Mouse (Mus musculus) adrenal gland, postnatal 10 days (tissue): ENCODE data around the gene Syvn1. TPM values are rescaled to one million over a fixed set of nuclear protein-coding genes. Genes with fewer than 3 reads are reported as not detected.

Source experiments
- DNase-seq: peaks from one replicate; pipeline ENCODE4 v3.0.0; 2021; ENCODE audit warnings: mixed read lengths
- microRNA-seq: library from miRNA; unstranded; fragments of <30 nt; microRNA quantifications from one replicate; pipeline ENCODE4 v1.2.0, GENCODE M21; 2021
- total RNA-seq, 2 experiments: library from RNA; stranded (reverse); gene quantifications; 2 replicates each; pipeline ENCODE4 v1.2.3; 2021

The Syvn1 gene
- total RNA-seq, 2 experiments from 2014 or later = 40.5 to 43.7 TPM

DNA sequence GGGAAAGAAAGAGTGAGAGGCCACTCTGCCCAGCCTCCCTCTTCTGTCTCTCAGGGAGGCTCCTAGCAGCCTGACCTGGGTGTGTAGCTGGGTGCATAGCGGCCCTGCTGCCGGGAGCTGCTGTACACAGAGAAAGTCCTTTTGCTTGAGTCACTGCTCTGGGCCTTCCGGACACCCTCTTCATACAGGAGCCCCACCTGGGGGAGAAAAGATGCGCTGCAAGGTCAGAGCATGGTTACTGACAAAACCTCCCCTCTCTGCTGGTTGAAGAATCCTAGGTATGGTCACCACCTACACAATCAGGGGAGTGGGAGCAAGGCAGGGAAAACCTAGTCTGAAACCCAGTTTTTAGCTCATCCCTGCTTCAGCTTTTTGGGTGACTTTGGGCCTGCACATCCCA lies 22.6 kb downstream of the Syvn1 start:
- no peak for DNase-seq

DNA sequence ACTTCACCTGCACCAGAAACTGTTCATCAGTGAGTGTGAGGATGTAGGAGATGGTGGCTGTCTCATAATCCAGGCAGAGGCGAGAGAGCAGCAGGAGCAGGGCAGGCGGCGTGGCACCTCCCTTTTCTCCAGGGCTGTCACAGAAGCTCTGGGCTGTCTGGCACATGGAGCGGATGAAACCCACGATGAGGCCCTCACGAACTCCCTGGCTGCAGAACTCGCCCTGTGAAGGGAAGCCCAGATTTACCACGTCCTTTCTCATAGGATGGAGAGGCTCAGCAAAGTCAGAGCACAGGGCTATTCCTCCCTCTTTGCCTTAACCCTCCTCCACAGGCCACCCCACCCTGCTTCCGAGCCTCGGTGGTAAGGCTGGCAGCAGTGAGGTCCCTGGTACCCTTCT lies 23.5 kb downstream of the Syvn1 start:
- DNase-seq = no peak

DNA sequence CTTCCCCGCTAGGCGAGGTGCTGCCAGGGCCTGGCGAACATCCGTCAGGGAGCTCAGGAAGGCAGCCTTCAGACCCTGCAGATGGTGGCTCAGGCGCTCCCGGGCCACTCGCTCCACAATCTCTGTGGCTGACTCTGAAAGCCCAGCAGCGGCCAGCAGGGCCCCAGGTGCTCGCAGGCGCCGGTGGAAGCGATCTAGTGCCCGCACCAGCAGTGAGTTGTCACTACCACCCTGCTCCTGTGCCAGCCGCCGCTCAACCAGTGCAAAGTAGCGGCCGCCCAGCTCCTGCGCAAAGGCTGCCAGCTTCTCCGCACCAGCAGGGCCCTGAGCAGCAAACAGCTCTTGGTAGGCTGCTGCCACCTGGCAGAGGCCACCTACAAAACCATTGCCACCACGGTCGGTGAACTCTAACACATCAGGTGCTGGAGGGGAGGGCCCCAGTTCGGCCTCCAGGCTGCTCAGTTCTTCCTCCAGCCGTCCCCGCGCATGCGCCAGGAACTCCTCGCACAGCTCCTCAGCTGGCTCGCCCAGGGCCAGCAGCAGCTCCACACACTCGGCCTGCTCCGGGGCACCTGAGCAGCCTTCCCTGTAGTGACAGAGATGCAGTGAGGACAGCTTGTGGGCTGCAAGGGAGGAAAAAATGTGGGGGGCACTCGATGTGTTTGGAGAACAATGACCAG lies 24.3 kb downstream of the Syvn1 start:
- DNase-seq = no peak

DNA sequence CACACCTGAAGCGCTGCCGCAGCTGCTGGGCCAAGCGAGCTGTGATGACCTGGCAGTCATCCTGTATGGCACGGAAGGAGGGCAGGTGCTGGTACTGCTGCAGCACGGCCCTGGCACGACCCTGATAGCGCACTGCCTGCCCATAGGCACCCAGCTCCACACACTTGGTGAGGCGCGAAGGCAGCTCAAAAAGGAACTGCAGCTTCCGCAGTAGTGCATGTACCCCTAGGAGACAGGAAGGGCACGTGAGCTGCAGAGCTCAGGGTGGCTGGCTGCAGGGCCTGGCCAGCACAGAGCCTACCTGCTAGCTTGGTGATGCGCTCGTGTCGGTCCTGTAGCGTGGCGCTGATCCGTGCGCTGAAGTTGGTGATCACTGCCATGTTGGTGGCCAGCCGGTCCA lies 24.9 kb downstream of the Syvn1 start:
- DNase-seq = no peak

DNA sequence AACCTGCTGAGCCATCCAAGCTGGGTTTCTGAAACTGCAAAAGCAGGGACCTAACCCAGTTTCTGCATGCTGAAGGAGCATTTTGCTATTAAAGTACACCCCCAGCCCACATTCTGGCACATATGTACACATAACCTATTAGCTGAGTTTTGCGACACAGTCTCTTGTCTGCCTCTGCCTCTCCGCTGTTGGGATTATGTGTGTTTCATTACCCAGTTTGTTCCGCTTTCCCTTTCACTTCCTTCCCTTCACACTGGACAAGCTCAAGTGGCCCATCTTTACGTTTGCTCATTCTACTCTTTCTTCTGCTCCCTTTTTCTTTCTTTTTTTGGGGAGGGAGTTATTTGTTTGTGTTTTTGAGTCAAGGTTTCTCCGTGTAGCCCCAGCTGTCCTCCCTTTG lies 27.5 kb downstream of the Syvn1 start:
- DNase-seq = no peak

- DNase-seq = peak; percentile 90
Observed at GRCm38 (mm10) chr19:6076564-6077393, 30.4 kb downstream of the Syvn1 start, which contains the start of gene Vps51. Vps51 (minus strand) TSS chr19:6077231.

DNA sequence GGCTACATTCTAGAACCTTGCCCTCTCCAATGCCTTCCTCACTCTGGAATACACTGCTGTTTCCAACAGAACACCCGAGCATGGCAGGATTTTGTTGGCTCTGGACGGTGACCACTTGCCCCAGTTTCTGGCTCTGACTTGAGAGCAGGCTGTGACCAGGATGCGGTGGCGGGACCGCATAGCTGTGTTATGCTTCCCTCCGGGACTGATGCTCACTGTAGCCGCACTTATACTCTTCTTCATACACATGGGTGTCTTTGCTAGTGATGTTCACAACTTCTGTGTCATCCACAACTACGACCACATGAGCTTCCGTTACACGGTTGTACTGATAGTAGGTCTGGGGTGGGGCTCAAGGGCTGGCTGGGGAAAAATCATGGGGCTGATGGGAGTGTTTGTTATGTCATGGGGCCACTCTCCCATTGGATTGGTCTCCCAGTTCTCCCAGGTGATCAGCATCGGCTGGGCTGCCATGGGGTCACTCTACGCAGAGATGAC lies 33.7 kb downstream of the Syvn1 start, which contains the start of gene Tmem262:
Gene Tmem262, plus strand, starts transcription at position 51 of the 498 bp plus-strand sequence.
- DNase-seq = no peak

GRCm38 (mm10) chr19:6082156-6082555 lies 35.8 kb downstream of the Syvn1 start, which contains the start of gene Gm28374:
Gm28374 (minus strand) TSS chr19:6082256.
- no peak for DNase-seq

- DNase-seq = peak; percentile 97
Observed at GRCm38 (mm10) chr19:6084478-6085248, 38.3 kb downstream of the Syvn1 start, which contains the start of the genes Zfpl1 and Cdca5. Zfpl1 (minus strand) TSS chr19:6084956. Cdca5 (plus strand) TSS chr19:6084983.

- peak; percentile 77 for DNase-seq
Observed at GRCm38 (mm10) chr19:6085417-6085879, 39.1 kb downstream of the Syvn1 start.

GRCm38 (mm10) chr19:6088841-6089240 lies 42.5 kb downstream of the Syvn1 start:
- no peak for DNase-seq

DNA sequence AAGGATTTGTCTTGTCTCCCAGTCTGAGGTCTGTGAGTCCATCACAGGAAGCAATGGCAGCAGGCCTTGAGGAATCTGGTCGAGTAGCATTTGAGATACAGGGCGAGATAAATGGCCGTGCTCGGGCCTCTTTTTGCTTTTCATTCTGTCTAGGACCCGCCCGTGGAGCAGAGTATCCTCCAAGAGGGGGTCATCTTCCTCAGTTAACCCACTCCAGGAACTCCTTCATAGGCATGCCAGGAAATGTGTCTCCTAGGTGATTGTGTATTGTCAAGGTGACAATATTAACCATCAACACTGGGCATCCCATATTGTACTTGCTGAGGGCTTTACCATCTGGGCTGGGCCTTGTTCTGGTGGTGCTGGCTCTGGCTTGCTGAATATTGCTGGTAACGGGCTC lies 47.7 kb downstream of the Syvn1 start, which contains the start of gene AC131692.1:
Gene AC131692.1, plus strand, starts transcription at position 301 of the 400 bp plus-strand sequence.
- no peak for DNase-seq

DNA sequence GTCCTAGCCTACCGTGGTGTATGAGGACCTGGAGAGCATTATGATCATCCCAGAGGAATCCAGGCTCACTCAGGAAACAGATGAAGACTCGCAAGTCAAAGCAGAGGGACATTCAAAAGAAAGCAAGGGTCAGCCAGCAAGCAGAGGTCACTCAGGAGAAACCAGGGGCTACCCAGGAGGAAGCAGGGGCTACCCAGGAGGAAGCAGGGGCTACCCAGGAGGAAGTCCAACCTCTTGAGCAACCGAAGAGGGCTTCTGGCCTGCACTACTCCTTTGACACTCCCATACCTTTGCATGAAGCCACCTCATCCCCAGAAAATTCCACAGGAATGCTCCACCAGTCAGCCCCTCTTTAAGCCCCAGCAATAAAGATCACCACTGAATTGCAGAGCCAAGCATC lies 51.5 kb downstream of the Syvn1 start:
- DNase-seq = no peak

GRCm38 (mm10) chr19:6101186-6101585 lies 54.8 kb downstream of the Syvn1 start:
- DNase-seq = no peak

DNA sequence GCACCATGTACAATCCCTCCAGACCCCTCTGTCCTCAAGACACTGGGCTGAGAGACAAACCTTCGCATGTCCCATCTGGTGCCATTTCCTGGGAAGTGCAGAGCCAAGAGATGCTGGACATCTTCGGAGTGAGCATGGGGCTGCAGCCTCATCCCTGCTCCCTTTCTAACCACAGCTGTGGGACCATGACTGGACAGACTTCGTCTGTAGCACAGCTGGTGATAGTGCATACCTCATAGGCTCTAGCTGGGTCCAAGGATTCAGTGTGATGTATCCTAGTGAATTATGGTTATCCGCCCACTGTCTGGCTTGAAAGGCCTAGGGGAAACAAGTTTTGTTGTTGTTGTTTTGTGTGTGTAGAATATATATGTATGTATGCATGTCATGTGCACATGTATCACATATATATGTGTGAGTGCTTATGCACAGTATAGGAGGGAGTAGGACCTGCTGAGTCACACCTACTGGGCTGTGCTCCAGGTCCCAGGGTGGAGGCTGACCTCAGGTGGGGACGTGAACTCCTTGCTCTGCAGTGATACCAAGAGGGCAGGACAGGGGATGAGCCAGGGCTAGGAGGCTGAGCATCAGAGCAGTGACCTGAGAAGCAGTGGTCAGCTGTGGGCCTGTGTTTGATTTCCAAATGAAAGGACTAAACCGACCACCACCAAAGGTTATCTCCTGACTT lies 55.9 kb downstream of the Syvn1 start:
- DNase-seq = no peak

Small RNA genes lying within 50 kb of the gene (microRNA-seq; reads per million reads assigned to microRNA genes)
- gene Mir6988 = not detected

Other genes starting within 250 kb of the Syvn1 start
- gene Frmd8, start 171.3 kb upstream of the Syvn1 start, total RNA-seq = 10 to 100 TPM; 29.0 to 34.8 TPM
- 10 to 100 TPM; 13.4 to 14.2 TPM for gene Slc25a45, start 168.8 kb upstream of the Syvn1 start, total RNA-seq
- gene Tigd3, start 152.4 kb upstream of the Syvn1 start, total RNA-seq = 1 to 10 TPM; 1.6 to 1.9 TPM
- 100 to 1,000 TPM; 105 to 119 TPM for gene Dpf2, start 133.6 kb upstream of the Syvn1 start, total RNA-seq
- 10 to 100 TPM; 10.8 to 11.2 TPM for gene Cdc42ep2, start 121.8 kb upstream of the Syvn1 start, total RNA-seq
- 10 to 100 TPM; 21.3 to 28.0 TPM for gene Pola2, start 82.4 kb upstream of the Syvn1 start, total RNA-seq
- not detected for gene Slc22a20, start 60.4 kb upstream of the Syvn1 start, total RNA-seq
- 10 to 100 TPM; 31.3 to 40.0 TPM for gene Capn1, start 30.7 kb upstream of the Syvn1 start, total RNA-seq
- gene Mrpl49, start 11.2 kb downstream of the Syvn1 start, total RNA-seq = 10 to 100 TPM; 58.2 to 59.4 TPM
- 1,000 to 10,000 TPM; 1,154 to 1,182 TPM for gene Fau, start 11.3 kb downstream of the Syvn1 start, total RNA-seq
- gene Znhit2, start 14.6 kb downstream of the Syvn1 start, total RNA-seq = 10 to 100 TPM; 21.6 to 26.1 TPM
- gene Tm7sf2, start 21.8 kb downstream of the Syvn1 start, total RNA-seq = 10 to 100 TPM; 14.3 to 15.9 TPM
- gene Vps51, start 30.7 kb downstream of the Syvn1 start, total RNA-seq = 10 to 100 TPM; 45.1 to 61.3 TPM
- not detected for gene Tmem262, start 33.5 kb downstream of the Syvn1 start, total RNA-seq
- not detected for gene Gm28374, start 35.7 kb downstream of the Syvn1 start, total RNA-seq
- 10 to 100 TPM; 33.5 to 33.6 TPM for gene Zfpl1, start 38.4 kb downstream of the Syvn1 start, total RNA-seq
- gene Cdca5, start 38.4 kb downstream of the Syvn1 start, total RNA-seq = 1 to 10 TPM; 7.0 to 7.1 TPM
- under 1 TPM in 1 of 2 experiments, not detected in 1; 0.82 TPM for gene AC131692.1, start 47.8 kb downstream of the Syvn1 start, total RNA-seq
- under 1 TPM; 0.24 to 0.30 TPM for gene Naaladl1, start 59.2 kb downstream of the Syvn1 start, total RNA-seq
- gene Sac3d1, start 72.1 kb downstream of the Syvn1 start, total RNA-seq = 10 to 100 TPM; 15.9 to 17.2 TPM
- gene Snx15, start 81.7 kb downstream of the Syvn1 start, total RNA-seq = 10 to 100 TPM; 19.6 to 21.8 TPM
- gene Batf2, start 94.4 kb downstream of the Syvn1 start, total RNA-seq = 1 to 10 TPM in 1 of 2 experiments, under 1 TPM in 1; 0.57 to 1.6 TPM
- gene Arl2, start 95.0 kb downstream of the Syvn1 start, total RNA-seq = 10 to 100 TPM; 63.1 to 63.7 TPM
- under 1 TPM; 0.72 to 0.79 TPM for gene Majin, start 137.8 kb downstream of the Syvn1 start, total RNA-seq
- gene Gpha2, start 179.8 kb downstream of the Syvn1 start, total RNA-seq = 10 to 100 TPM; 16.9 to 18.2 TPM
- 10 to 100 TPM; 52.9 to 56.9 TPM for gene Ppp2r5b, start 189.3 kb downstream of the Syvn1 start, total RNA-seq
- gene Atg2a, start 195.1 kb downstream of the Syvn1 start, total RNA-seq = 10 to 100 TPM; 25.0 to 30.2 TPM
- 100 to 1,000 TPM; 104 to 106 TPM for gene Ehd1, start 230.1 kb downstream of the Syvn1 start, total RNA-seq